Mouse (Mus musculus) liver, adult (tissue): Measurements from ENCODE around the gene Lck.
A peak's percentile ranks its signal among the peaks of the same experiment; 100 is the strongest.

ENCODE experiments used
- GATA4 ChIP-seq: IDR thresholded peaks from 2 replicates; pipeline ENCODE4 v1.6.1; 2014; ENCODE audit warnings: mild to moderate bottlenecking, low read length; ENCODE audit not compliant: insufficient replicate concordance

Gene Lck

DNA sequence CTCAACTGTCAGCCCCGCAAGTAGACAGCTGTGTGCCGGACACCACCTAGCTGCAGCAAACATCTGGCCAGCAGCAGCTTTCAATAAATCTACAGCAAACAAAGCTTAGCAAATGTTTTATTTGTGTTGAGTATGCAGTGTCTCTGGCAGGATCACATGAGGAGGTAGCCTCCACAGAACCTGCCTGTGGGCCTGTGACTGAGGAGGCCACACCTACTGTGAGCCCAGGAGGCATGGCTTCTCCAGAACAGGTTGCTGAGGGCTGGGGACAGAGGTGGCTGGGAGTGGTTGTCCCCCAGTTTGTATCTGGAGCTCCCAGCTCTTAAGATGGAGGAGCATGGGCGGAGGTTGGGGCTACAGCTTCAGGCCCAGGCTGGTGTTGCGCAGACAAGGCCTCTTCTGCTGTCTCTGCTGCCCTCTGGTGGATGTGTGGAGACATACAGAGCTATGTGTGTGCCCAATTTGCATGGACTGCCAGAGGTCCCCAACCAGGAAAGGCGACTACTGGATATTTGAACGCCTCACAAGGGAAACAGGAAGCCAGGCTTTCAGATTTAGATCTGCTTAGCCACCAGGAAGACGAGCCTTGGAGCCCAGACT is 35.1 kb upstream of the Lck start:
- no peak for TF ChIP-seq GATA4

DNA sequence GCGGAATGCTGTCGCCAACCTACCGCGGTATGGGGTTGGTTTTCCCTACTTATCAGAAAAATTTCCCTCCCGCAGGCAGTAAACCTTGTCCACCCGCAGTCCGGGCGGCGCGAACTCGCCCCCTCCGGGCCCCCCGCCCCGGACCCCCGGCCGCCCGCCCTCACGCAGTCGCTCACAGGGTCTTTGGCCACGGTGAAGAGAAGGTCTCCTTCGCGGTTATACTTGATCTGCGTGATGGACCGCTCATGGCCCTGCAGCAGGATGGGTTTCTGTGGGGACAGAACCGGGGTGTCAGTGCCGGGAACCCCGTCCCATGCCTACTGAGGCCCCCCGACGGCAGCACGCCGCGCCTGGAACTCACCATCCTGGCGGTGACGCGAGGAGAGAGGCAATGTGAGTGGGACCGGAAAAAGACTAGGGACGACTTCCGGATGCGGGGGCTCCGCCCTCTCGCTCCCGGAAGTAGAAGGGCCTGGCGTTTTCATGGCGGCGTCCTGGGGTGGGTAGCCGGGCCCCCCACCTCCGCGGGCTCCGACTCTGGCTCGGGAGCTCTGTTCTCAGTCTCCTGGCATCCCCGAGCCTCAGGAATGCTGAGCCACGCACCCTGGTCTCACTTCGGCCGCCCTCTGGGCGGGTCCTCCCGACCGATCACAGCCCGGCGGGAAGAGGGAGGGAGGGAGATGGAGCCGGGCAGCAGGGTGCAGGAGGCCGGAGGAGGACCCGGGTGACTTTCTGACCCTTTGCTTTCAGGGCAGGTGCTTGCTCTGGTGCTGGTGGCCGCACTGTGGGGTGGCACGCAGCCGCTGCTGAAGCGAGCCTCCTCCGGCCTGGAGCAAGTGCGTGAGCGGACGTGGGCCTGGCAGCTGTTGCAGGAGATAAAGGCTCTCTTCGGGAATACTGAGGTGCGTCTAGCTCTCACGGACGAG is 27.1 kb upstream of the Lck start, which contains the start of the genes Eif3i and Tmem234:
Eif3i (minus strand) TSS at position 416 of the 926 bp plus-strand sequence.
Tmem234 (plus strand) TSS at position 436 of the 926 bp plus-strand sequence.
- TF ChIP-seq GATA4: peak; percentile 23; the same call in 1 of the 2 replicates

DNA sequence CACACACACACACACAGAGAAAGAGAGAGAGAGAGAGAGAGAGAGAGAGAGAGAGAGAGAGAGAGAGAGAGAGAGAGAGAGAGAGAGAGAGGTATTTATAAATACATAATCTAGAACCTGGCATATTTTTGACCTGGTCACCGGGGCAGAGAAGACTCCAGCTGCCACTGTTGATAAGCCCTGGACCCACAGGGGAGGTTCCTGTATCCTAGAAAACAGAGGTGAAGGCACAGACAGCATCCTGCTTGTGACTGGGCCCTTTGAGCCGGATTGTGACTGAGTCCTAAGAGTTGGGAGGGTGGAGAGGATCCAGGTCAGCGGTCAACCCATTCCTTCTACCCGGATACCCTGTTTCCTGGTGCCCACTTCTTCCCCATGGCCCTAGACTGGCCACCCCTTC is 15.4 kb upstream of the Lck start:
- no peak for TF ChIP-seq GATA4

DNA sequence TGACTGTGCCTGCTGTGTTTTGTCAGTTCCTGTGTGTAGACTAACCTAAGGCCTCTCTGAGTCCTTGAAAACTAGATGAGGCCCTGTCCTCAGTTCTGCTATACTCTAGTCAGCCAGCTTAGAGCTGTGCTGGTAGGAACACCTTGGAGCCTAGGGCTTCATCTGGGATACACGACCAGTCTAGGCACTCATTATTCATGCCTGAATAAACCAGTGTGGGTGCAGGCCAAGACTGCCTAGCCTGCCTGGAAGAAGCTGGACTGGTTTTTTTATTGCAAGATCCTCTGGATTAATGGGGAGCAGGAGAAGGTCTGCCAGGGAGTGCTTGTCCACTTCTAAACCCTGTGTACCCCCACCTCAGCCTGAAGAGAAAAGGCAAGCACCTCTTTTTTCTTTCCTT is 13.5 kb upstream of the Lck start:
- no peak for TF ChIP-seq GATA4

DNA sequence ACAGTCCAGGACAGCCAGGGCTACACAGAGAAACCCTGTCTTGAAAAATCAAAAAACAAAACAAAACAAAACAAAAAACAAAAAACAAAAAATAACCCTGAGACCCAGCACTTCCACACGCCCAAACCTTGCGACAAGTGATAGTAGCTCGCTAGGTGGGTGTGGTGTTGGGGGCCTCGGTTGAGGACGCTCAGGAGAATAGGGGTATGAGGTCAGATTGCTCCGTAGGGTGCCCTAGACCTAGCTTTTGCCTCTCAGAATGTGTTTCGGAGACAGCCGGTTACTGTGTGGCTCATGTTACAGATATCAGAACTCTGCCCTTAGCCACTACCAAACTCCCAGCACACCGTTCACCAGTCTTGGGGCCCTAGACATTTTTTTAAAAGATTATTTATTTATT is 12.3 kb upstream of the Lck start:
- no peak for TF ChIP-seq GATA4

DNA sequence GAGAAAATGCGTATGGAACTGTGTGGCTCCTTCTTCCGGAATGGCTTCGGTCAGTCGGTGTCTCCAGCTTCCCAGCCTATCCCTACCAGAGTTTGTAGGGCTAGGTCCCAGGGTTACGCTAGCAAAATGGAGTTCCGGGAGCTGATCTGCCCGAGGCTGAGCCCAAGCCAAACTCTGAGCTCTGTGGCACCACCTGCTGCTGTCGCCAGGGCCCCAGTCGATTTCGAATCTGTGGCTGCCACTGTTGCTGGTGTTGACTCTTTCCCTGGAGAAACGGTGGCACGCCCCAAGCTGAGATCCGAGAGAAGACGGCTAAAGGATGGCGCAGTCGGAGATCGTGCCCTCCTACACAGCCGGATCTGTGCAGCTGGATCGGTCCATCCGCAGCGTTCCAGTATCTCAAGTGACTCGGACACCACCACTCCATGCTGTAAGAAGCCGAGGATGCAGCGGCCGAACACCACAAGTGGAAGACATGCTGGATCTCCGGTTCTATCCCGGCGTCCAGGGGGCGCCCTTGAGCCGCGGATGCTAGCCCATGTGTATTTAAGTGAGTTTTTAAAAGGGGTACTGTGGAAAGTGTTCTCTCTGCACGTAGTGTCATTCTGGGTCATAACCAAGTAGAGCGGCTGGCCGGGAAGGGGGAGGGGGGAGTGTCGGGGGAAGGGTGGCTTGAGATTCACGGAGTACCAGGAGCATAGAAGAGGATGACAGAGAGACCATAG is 11.6 kb upstream of the Lck start:
- no peak for TF ChIP-seq GATA4

DNA sequence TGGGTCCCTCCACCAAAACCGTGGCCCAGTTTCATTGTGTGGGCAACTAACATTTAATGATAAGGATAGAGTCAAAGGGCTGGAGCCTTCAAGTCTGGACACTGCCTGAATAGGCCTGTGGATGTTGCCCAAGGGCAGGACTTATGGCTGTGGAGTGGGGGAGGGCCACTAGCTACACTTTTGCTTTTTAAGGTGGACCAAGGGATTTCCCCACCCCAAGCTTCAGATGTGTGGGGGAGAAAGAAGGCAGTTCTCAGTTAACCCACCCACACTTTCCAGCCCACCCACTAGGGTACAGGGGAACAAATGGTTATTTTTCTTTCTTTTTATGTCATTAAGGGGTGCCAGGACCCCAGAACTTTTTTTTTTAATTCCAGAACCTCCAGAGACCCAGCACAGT is 10.9 kb upstream of the Lck start:
- TF ChIP-seq GATA4: no peak

DNA sequence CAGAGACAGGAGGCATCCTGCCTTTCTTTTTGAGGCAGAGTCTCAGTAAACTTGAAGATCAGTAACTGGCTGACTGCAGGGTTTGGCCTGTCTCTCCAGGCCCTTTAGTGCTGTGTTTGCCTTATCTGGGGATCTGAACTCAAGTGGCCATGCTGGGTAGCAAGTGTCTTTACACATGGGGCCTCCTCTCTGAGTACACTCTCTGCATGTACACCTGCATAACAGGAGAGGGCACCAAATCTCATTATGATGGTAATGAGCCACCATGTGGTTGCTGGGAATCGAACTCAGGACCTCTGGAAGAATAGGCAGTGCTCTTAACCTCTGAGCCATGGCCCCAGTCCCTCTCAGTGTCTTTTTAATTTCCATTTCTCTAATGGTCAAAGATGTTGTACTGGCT is 8.8 kb upstream of the Lck start:
- TF ChIP-seq GATA4: no peak

DNA sequence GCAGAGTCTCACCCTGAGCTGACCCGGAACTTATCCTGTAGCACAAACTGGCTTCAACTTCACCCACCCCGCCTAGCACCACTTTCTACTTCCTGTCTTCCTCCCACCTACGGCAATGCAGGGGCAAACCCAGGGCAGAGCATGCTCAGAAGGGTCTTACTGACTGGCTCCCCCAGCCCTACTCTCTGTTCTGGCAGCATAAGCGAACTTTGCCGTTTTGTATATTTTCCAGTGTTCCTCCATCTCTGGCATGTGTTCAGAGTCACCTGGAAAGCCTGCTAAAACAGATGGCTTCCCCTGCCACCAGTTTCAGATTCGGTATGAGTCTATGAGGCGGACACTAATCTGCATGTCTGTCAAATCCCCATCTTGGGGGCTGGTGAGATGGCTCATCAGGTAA is 6.9 kb upstream of the Lck start:
- no peak for TF ChIP-seq GATA4

DNA sequence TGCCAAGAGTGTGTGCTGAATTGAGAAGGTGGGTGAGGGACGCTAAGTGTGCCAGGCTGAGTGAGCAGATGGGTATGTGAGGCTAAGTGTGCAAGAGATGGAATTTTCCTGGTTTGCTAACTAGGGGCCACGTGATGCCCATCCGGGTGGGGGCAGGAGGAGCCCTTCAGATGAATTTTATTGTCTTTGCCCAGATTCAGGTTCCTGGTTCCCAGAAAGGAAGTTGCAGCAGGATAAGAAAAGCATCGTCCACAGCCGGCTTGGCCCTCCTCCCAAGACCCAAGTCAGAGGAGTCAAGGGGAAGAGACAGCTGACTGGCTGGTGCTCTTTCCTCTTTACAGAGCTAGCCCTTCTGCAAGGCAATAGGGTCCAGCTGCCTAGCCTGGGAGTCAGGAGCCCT is 5.0 kb upstream of the Lck start, which contains the start of gene Fam167b:
Fam167b (minus strand) TSS at position 84 of the 400 bp plus-strand sequence.
- TF ChIP-seq GATA4: peak; percentile 84; the same call in 1 of the 2 replicates

DNA sequence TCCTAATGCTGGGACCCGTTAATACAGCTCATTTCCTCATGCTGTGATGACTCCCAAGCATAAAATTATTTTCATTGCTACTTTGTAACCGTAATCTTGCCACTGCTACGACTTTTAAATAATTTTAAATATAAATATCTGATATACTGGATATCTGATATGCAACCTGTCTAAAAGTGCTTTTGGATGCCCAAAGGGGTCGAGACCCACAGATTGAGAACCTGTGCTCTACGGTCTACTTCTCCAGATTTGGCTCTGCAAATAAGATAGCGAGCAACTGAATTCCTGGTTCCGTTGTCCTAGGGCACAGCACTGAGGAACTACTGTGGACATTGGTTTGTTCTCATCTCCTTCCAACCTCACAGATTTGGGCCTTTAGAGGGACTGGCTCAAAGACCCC is 4.2 kb upstream of the Lck start:
- TF ChIP-seq GATA4: no peak

DNA sequence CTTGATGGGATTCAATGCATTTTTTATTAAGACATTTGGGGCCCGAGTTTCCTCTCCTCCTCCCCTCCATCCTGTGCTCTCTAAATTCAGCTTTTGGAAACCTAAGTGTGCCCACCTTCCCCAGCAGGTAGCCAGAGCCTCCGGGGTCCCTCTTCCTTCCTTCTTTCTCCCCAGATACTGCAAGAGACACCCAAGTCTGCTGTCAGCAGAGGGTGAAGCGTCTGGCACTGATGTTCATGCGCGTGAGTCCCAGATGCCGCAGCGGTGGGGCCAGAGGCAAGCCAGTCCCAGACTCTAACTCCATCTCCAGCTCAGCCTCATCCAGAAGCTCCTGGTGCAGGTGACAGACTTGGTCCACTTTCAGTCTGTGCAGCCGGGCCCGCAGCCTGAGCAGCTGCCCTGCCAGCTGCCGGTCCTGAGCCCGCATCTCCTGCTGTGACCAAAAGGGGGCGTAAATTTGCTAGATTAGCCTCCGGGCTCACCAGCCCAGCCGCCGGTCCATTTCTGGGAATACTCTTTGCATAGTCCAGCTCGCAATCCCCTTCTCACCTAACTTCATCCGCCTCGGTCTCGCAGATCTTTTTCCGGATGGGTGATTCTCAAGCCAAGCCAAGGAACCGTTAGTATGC is 3.5 kb upstream of the Lck start:
- TF ChIP-seq GATA4: peak; percentile 48; the same call in 1 of the 2 replicates

DNA sequence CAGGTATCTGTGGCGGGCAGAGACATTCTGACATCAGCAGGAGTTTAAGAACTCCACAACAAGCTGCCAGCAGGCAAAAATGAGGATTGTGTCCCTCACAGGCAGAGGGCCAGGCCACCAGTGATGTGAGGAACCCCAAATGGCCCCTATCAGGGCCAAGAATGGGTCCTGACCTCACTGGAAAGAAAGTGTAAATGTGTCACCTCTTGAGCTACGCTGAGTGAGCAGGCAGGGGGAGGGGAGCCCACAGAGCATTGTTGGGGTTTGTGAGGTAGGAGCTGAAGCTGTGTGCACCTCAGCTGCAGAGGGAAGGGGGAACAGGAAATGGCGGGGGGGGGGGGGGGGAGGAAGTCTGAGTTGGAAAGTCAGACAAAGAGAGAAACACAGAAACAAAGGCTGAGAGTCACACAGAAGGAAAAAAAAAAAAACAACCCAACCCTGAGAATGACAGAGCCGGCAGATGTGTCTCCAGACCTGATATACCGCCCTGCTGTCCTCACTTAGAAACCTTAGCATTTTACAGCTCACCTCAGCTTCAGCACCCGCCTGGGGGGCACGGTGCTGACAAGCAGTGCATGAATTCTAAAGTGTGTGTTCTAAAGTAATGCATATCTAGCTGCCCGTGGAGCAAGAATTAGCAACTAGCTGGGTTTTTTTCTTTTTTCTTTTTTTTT is 1.9 kb upstream of the Lck start:
- no peak for TF ChIP-seq GATA4

DNA sequence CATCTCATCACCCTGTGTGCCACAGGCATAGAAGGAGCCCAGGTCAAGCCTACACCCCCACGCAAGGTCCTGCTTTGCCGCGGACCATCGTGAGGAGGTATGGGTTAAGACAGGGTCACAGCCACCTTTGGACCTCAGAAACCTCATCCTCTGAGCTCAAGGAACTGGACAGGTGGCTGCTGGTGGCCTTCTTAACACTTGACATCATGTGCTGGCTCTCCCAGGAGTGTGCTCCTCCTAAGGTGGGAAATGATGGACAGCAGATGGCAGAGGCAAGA is 409 bp downstream of the Lck start:
- TF ChIP-seq GATA4: no peak

DNA sequence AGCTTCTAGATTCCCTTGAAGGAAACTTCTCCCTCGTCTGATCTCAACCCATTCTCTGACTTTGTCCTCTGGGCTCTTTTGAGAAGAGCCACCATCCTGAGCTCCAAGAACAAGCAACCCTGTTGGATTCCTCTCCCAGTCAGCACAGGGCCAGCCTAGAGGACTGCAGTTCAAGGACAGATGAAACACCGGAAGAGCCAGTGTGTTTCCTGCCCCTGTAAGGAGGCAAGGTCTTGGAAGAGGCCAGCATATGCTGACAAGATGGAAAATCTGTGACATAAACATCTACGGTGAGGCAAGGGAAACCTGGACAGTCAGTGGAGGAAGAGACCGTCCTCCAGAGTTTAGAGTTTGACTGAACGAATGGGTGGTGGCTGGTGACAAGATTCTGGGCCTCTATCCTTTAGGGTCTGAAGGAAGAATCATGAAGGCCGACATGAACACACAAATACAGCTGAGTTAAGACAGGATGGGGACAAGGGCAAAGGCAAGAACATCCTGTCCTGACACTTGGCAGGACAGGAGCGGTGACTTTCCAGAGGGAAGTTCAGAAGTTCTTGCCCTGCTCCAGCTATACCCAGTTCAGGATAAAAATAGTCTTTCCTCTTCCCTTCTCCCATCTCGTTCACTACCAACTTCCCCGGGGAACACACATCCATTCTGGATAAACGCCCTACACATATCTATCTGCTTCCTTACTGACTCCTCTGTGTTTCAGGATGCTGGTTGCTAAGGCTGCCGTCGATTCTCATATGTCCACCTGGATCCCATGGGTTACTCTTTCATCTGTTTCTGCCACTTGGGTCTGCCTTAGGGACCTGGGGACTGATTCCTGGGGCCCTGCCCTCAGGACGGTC is 977 bp downstream of the Lck start:
- 0 out of 2 replicates have a peak, but pooled peaks have one; percentile 64 for TF ChIP-seq GATA4
